Mouse (Mus musculus): ENCODE results near the gene Spata9. TPM values are rescaled to one million over a fixed set of nuclear protein-coding genes. Genes with fewer than 3 reads are reported as not detected.

Gene Spata9
- polyA plus RNA-seq, 1 experiment from 2014 or later = 0.73 TPM

DNA sequence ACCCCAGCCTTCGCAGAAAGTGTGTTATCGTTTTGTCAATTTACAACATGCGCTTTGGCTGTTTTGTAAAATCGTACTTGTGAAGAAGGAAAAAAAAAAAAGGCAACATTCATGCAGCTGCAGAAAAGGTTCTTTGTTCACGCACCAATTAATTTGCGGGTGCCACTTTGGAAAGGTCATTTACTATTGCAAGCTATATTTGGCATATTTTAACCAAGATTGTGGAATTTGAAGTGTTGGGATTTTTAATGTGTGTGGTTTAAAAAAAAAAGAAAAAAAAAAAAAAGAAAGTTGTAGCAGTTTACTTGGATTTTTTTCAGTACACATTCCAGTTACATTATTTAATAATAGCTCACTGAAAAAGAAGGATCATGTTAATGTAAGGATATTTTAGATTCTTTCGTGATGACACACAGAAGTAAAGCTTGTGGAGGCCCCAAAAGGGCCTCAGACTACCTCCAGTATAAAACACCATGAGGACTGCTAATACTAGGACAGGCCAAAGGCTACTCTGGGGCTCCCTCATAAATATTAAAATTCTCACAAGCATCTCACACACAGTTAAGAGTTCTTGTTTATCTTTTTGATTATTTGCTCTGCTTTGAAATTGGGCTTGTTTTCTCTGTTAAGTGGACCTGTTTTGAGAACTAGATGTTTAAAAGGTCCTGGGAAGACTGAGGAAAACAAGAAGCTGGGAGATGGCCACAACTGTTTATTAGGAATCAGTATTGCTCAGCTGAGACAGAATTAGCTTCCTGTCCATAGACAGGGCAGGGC lies 22.7 kb upstream of the Spata9 start:
- DNase-seq (ENCODE audit: low spot score) = peak; percentile 58
- Histone ChIP-seq H3K27ac (ENCODE audit: low read length) (peak overlapping the region; percentile 89), H3K9ac (replicated peaks; ENCODE audit: low read depth) (peak overlapping the region; percentile 75), H3K9me3 (ENCODE audit: low read length) (no peaks in the 10 kb centered on the region), H3K4me3 (ENCODE audit: low read depth, low read length) (peak overlapping the region; percentile 77), H3K4me1 (ENCODE audit: insufficient read depth, low read depth, low read length) (0 out of 2 replicates have a peak, but pooled peaks cover 3% of the 10 kb centered on the region), H3K4me2 (replicated peaks; ENCODE audit: low read depth, low read length) (peak overlapping the region; percentile 82), H3K27me3 (replicated peaks; ENCODE audit: insufficient read depth, low read length) (no peaks in the 10 kb centered on the region), H3K36me3 (ENCODE audit: insufficient read depth, low read length) (no peaks in the 10 kb centered on the region)
- no peak for TF ChIP-seq CTCF (IDR thresholded peaks at IDR 0.05)
- no peak for TF ChIP-seq EP300 (IDR thresholded peaks at IDR 0.05)
- ATAC-seq = no peak
- 2% methylated on average over 7 of the region's 7 CpGs for WGBS

DNA sequence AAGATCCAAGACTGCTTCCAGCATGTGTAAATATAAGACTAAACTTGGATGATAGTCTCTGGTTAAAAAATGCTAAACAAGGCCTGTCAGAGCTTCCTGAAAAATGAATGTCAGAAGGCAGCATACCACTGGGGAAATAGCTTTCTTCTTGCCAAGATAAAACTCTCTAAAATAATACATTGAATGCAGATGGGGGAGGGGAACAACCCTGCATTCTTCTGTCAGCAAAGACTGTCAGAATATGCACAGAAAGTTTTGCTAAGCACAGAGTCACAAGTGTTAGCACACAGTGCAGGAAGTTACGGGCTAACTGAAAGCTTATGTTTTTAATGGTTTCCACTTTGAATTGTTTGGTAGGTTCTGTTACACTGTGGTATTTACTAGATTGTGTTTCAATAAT lies 16.7 kb upstream of the Spata9 start:
- WGBS = 23% methylated on average over 1 of the region's 1 CpGs
- no peak overlapping the region for H3K4me3 ChIP-seq (ENCODE audit: low read depth, low read length)
- TF ChIP-seq CTCF (IDR thresholded peaks at IDR 0.05) = no peak
- TF ChIP-seq EP300 (IDR thresholded peaks at IDR 0.05) = no peak
- H3K9me3 ChIP-seq (ENCODE audit: low read length) = no peaks in the 10 kb centered on the region
- no peak overlapping the region for H3K4me2 ChIP-seq (replicated peaks; ENCODE audit: low read depth, low read length)
- no peaks in the 10 kb centered on the region for H3K36me3 ChIP-seq (ENCODE audit: insufficient read depth, low read length)
- H3K4me1 ChIP-seq (ENCODE audit: insufficient read depth, low read depth, low read length) = no peaks in the 10 kb centered on the region
- no peak overlapping the region for H3K27ac ChIP-seq (ENCODE audit: low read length)
- no peaks in the 10 kb centered on the region for H3K27me3 ChIP-seq (replicated peaks; ENCODE audit: insufficient read depth, low read length)
- ATAC-seq (no peak), DNase-seq (ENCODE audit: low spot score) (peak; percentile 48)
- H3K9ac ChIP-seq (replicated peaks; ENCODE audit: low read depth) = no peak overlapping the region

DNA sequence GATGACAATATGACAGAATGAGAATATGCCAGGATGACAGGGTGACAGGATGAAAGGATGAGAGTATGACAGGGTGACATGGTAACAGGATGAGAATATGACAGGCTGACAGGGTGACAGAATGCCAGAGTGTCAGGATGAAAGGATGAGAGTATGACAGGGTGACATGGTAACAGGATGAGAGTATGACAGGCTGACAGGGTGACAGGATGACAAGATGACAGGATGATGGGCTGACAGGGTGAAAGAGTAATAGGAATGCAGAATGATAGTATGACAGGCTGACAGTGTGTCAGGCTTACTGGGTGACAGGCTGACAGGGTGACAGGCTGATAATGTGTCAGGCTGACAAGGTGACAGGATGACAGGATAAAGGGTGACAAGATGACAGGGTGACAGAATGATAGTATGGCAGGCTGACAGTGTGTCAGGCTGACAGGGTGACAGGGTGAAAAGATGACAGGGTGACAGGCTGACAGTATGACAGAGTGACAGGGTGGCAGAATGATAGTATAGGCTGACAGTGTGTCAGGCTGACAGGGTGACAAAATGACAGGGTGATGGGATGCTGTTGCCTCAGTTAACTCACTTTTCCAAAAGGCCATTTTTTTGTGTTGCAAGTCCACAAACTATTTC lies 11.5 kb upstream of the Spata9 start:
- TF ChIP-seq CTCF (IDR thresholded peaks at IDR 0.05) = no peak
- no peak for TF ChIP-seq EP300 (IDR thresholded peaks at IDR 0.05)
- Histone ChIP-seq H3K27me3 (replicated peaks; ENCODE audit: insufficient read depth, low read length) (no peaks in the 10 kb centered on the region), H3K4me3 (ENCODE audit: low read depth, low read length) (no peak overlapping the region), H3K9me3 (ENCODE audit: low read length) (no peaks in the 10 kb centered on the region), H3K27ac (ENCODE audit: low read length) (no peak overlapping the region), H3K4me1 (ENCODE audit: insufficient read depth, low read depth, low read length) (no peaks in the 10 kb centered on the region), H3K4me2 (replicated peaks; ENCODE audit: low read depth, low read length) (no peak overlapping the region), H3K36me3 (ENCODE audit: insufficient read depth, low read length) (no peaks in the 10 kb centered on the region), H3K9ac (replicated peaks; ENCODE audit: low read depth) (no peak overlapping the region)
- ATAC-seq (no peak), DNase-seq (ENCODE audit: low spot score) (no peak)

DNA sequence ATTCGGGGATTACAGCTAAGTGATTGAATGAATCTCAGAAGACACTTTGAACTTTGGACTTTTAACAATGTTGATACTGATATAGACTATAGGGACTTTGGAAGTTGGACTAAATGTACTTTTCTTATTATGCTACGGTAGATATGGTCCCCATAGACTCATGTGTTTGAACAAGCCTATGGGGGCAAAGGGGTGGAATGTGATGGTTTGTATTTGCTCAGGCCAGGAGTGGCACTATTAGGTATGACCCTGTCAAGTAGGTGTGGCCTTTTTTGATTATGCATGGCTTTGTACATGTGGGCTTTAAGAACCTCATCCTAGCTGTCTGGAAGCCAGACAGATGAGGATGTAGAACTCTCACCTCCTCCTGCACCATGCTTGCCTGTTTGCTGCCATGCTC lies 7.5 kb downstream of the Spata9 start:
- Histone ChIP-seq H3K36me3 (ENCODE audit: insufficient read depth, low read length) (no peaks in the 10 kb centered on the region), H3K27ac (ENCODE audit: low read length) (no peak overlapping the region), H3K27me3 (replicated peaks; ENCODE audit: insufficient read depth, low read length) (no peaks in the 10 kb centered on the region), H3K9me3 (ENCODE audit: low read length) (no peaks in the 10 kb centered on the region), H3K4me1 (ENCODE audit: insufficient read depth, low read depth, low read length) (no peaks in the 10 kb centered on the region), H3K9ac (replicated peaks; ENCODE audit: low read depth) (no peak overlapping the region), H3K4me3 (ENCODE audit: low read depth, low read length) (no peak overlapping the region), H3K4me2 (replicated peaks; ENCODE audit: low read depth, low read length) (no peak overlapping the region)
- TF ChIP-seq EP300 (IDR thresholded peaks at IDR 0.05) (no peak), CTCF (IDR thresholded peaks at IDR 0.05) (no peak)
- no peak for ATAC-seq
- DNase-seq (ENCODE audit: low spot score) = no peak
- WGBS = 50% methylated on average over 2 of the region's 2 CpGs

DNA sequence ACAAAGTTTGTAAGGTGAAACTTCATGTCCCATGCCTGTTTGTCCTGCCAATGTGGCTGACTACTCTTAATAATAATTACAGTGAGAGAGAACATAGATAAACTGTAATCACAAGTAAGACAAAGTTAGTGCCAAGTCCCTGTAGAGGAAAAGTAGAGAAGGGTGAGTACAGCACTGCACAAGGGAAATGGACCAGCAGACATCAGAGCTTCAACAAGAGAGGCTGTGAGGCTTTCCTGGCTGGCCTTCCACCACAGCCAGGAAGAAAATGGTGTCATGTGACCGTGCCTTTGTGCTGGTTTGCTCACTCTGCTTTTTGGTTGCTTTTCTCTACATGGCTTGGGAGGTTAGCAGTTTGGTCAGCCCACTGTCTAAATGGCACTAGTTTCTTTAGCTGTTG lies 8.7 kb downstream of the Spata9 start:
- no peak for DNase-seq (ENCODE audit: low spot score)
- WGBS = 52% methylated on average over 1 of the region's 1 CpGs
- TF ChIP-seq EP300 (IDR thresholded peaks at IDR 0.05) (no peak), CTCF (IDR thresholded peaks at IDR 0.05) (no peak)
- Histone ChIP-seq H3K4me2 (replicated peaks; ENCODE audit: low read depth, low read length) (no peak overlapping the region), H3K27ac (ENCODE audit: low read length) (no peak overlapping the region), H3K27me3 (replicated peaks; ENCODE audit: insufficient read depth, low read length) (no peaks in the 10 kb centered on the region), H3K36me3 (ENCODE audit: insufficient read depth, low read length) (no peaks in the 10 kb centered on the region), H3K4me3 (ENCODE audit: low read depth, low read length) (no peak overlapping the region), H3K9ac (replicated peaks; ENCODE audit: low read depth) (no peak overlapping the region), H3K9me3 (ENCODE audit: low read length) (no peaks in the 10 kb centered on the region), H3K4me1 (ENCODE audit: insufficient read depth, low read depth, low read length) (no peaks in the 10 kb centered on the region)
- no peak for ATAC-seq

DNA sequence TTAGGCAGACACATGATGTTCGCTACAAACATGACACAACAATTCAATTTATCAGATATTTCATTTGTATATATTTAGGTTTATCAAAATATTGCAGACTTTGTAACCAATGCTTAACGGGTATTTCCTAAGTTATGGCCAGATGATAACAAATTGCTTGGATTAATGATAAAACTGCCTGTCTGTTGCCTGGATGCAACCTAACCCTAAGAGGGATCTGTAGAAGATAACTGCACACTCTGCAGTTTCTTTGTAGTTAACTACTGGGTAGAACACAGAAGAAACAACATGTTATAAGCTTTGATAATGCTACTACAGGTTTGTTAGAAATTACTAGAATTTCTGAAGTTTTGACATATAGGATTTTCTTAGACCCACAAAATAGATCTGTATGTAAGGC lies 9.3 kb downstream of the Spata9 start:
- ATAC-seq (no peak), DNase-seq (ENCODE audit: low spot score) (no peak)
- Histone ChIP-seq H3K27ac (ENCODE audit: low read length) (no peak overlapping the region), H3K4me1 (ENCODE audit: insufficient read depth, low read depth, low read length) (no peaks in the 10 kb centered on the region), H3K27me3 (replicated peaks; ENCODE audit: insufficient read depth, low read length) (no peaks in the 10 kb centered on the region), H3K36me3 (ENCODE audit: insufficient read depth, low read length) (no peaks in the 10 kb centered on the region), H3K4me3 (ENCODE audit: low read depth, low read length) (no peak overlapping the region), H3K9ac (replicated peaks; ENCODE audit: low read depth) (no peak overlapping the region), H3K9me3 (ENCODE audit: low read length) (no peaks in the 10 kb centered on the region), H3K4me2 (replicated peaks; ENCODE audit: low read depth, low read length) (no peak overlapping the region)
- TF ChIP-seq CTCF (IDR thresholded peaks at IDR 0.05) = no peak
- TF ChIP-seq EP300 (IDR thresholded peaks at IDR 0.05) = no peak
- 66% methylated on average over 2 of the region's 2 CpGs for WGBS
